7 mouse cellular contexts compared by ENCODE assay signal in genomic region chr15:86182646-86183045, GRCm38 (mm10). TPM values are rescaled to one million over a fixed set of nuclear protein-coding genes. Genes with fewer than 3 reads are reported as not detected.
DNase-seq lines count a peak whose midpoint lies in the region; ATAC-seq and TF ChIP-seq lines count a peak whose summit lies in the region.

No protein-coding gene starts in this region.

- H3K9me3 ChIP-seq in liver, postnatal 0 days (ENCODE audit: low read length) = no peaks in the 10 kb centered on the region

- no peaks in the 10 kb centered on the region for H3K27me3 ChIP-seq in liver, postnatal 0 days (ENCODE audit: insufficient read depth, low read length)

- DNase-seq in left cerebral cortex, postnatal 10 days (ENCODE audit: extremely low spot score in 1 of 2, low spot score in 2 of 2) = peak; percentile 47 to 81
- no peak for DNase-seq in left cerebral cortex, postnatal 4 days
- peak; percentile 50 to 51 for DNase-seq in cerebellum, postnatal 10 days
- DNase-seq in heart, postnatal 14 days = peak; percentile 72 to 75
- peak; percentile 69 for DNase-seq in liver, postnatal 0 days
- peak; percentile 68 for DNase-seq in skeletal muscle tissue, adult 2 months (ENCODE audit: low read depth, low spot score)
- no peak for DNase-seq in embryo, embryonic 9.5 days (ENCODE audit: extremely low spot score)

- H3K36me3 ChIP-seq in liver, postnatal 0 days (replicated peaks; ENCODE audit: insufficient read depth, low read length) = no peaks in the 10 kb centered on the region

- peak; percentile 58 for ATAC-seq in liver, postnatal 0 days

- 0 out of 2 replicates have a peak overlapping the region, but pooled peaks have one; percentile 6 for H3K4me3 ChIP-seq in liver, postnatal 0 days (ENCODE audit: low read depth, low read length)

- H3K9ac ChIP-seq in liver, postnatal 0 days (replicated peaks) = peak overlapping the region; percentile 38; the same call in 1 of the 2 replicates

- intact Hi-C loops in left cerebral cortex, postnatal 10 days (cut with DNase I) = no loop called here
- intact Hi-C loops in left cerebral cortex, postnatal 4 days (cut with DNase I) = no loop called here
- intact Hi-C loops in heart, postnatal 14 days (cut with DNase I) = no loop called here

- no peak for TF ChIP-seq CTCF in liver, postnatal 0 days (IDR thresholded peaks at IDR 0.05; ENCODE audit: low read depth)

- TF ChIP-seq EP300 in liver, postnatal 0 days (IDR thresholded peaks at IDR 0.05; ENCODE audit: low read depth) = no peak

- H3K4me2 ChIP-seq in liver, postnatal 0 days (ENCODE audit: low read depth, low read length) = peak overlapping the region; percentile 55

- 26% methylated on average over 13 of the region's 13 CpGs for WGBS in liver, postnatal 0 days (ENCODE audit: insufficient replicate concordance)

- H3K27ac ChIP-seq in liver, postnatal 0 days (ENCODE audit: low read depth) = peak overlapping the region; percentile 92

- H3K4me1 ChIP-seq in liver, postnatal 0 days (ENCODE audit: insufficient read depth) = peaks cover 18% of the 10 kb centered on the region

RNA-seq across cellular contexts. Expression of gene Cerk, which starts 3.3 kb away (rescaled TPM):
- total RNA-seq in left cerebral cortex, postnatal 10 days (2021) = 10 to 100 TPM; 37.7 to 40.6 TPM
- total RNA-seq in left cerebral cortex, postnatal 4 days (2021) = 10 to 100 TPM; 29.0 to 31.4 TPM
- total RNA-seq in heart, postnatal 14 days (2021) = 10 to 100 TPM; 32.8 to 39.2 TPM
- 5.5 and 6.1 TPM in 2 replicates for polyA plus RNA-seq in liver, postnatal 0 days (2015; fragmentation: Nextera tagmentation; extraction: Ambion mirVana)

RNA-seq across cellular contexts. Expression of gene Tbc1d22a, which starts 31.6 kb away (rescaled TPM):
- 10 to 100 TPM; 19.6 to 20.4 TPM for total RNA-seq in left cerebral cortex, postnatal 10 days (2021)
- total RNA-seq in left cerebral cortex, postnatal 4 days (2021) = 10 to 100 TPM; 17.9 to 19.3 TPM
- total RNA-seq in heart, postnatal 14 days (2021) = 10 to 100 TPM; 18.6 to 21.1 TPM
- 6.0 and 6.4 TPM in 2 replicates for polyA plus RNA-seq in liver, postnatal 0 days (2015; fragmentation: Nextera tagmentation; extraction: Ambion mirVana)

Comparison
In these comparisons a context has a peak if more than half of its experiments do, and no peak if none do; other contexts are left out.
1. DNase-seq: peak in left cerebral cortex, postnatal 10 days (2 of 2), cerebellum, postnatal 10 days (2 of 2), heart, postnatal 14 days (2 of 2), liver, postnatal 0 days (single experiment) and skeletal muscle tissue, adult 2 months (single experiment); none in left cerebral cortex, postnatal 4 days (single experiment) and embryo, embryonic 9.5 days (single experiment).